Mouse (Mus musculus) forebrain, embryonic 11.5 days (tissue): ENCODE measurements around the gene Slc25a34. TPM values are rescaled to one million over a fixed set of nuclear protein-coding genes. Genes with fewer than 3 reads are reported as not detected.

Source experiments
- ATAC-seq: fragments of 200-750 bp; cut with Nextera tagmentation; replicated peaks from 2 replicates; pipeline ENCODE4 v1.8.0; 2017; ENCODE audit warnings: moderate TSS enrichment; ENCODE audit not compliant: low FRiP score
- DNase-seq: peaks from one replicate; pipeline ENCODE4 v3.0.0-alpha.2; 2017; ENCODE audit warnings: low spot score
- H3K27ac ChIP-seq: fragments of 300-500 bp; sonication (generic); 2 replicates; pipeline ENCODE4 v1.5.1; 2014; ENCODE audit warnings: low read depth, low read length
- H3K27me3 ChIP-seq: fragments of 300-500 bp; sonication (generic); 2 replicates; pipeline ENCODE4 v1.6.1; 2014; ENCODE audit warnings: mild to moderate bottlenecking, low read length, mixed read lengths; ENCODE audit not compliant: control insufficient read depth, insufficient read depth
- H3K36me3 ChIP-seq: fragments of 300-500 bp; sonication (generic); 2 replicates; pipeline ENCODE4 v1.6.1; 2014; ENCODE audit warnings: mild to moderate bottlenecking, low read length, moderate library complexity, mixed read lengths; ENCODE audit not compliant: control insufficient read depth, insufficient read depth
- H3K4me1 ChIP-seq: fragments of 300-500 bp; sonication (generic); replicated peaks from 2 replicates; pipeline ENCODE4 v1.6.1; 2014; ENCODE audit warnings: low read length, mixed read lengths; ENCODE audit not compliant: control insufficient read depth, insufficient read depth
- H3K4me2 ChIP-seq: fragments of 300-500 bp; sonication (generic); 2 replicates; pipeline ENCODE4 v1.6.1; 2014; ENCODE audit warnings: low read depth, mild to moderate bottlenecking, low read length, moderate library complexity, mixed read lengths; ENCODE audit not compliant: severe bottlenecking
- H3K4me3 ChIP-seq: fragments of 300-500 bp; sonication (generic); 2 replicates; pipeline ENCODE4 v1.5.1; 2014; ENCODE audit warnings: low read depth, low read length
- H3K9ac ChIP-seq: fragments of 300-500 bp; sonication (generic); 2 replicates; pipeline ENCODE4 v1.6.1; 2014; ENCODE audit warnings: low read length
- H3K9me3 ChIP-seq: fragments of 300-500 bp; sonication (generic); 2 replicates; pipeline ENCODE4 v1.6.1; 2016; ENCODE audit warnings: low read length, mixed read lengths; ENCODE audit not compliant: control insufficient read depth
- WGBS: fragments of 180-500 bp; shearing (Covaris S2); extraction: QIAGEN DNeasy Blood & Tissue Kit; methylation state at CpG from one replicate; pipeline ENCODE4 v1.1.7; 2014; 5-methylcytosine and 5-hydroxymethylcytosine counted together
- polyA plus RNA-seq: library from polyadenylated mRNA; unstranded; fragments of >200 nt; fragmentation: Nextera tagmentation; extraction: Ambion mirVana; gene quantifications from 2 replicates; pipeline ENCODE4 v1.2.1, GENCODE M21; 2014

Slc25a34 gene
- polyA plus RNA-seq, 1 experiment from 2014 or later = not detected

DNA sequence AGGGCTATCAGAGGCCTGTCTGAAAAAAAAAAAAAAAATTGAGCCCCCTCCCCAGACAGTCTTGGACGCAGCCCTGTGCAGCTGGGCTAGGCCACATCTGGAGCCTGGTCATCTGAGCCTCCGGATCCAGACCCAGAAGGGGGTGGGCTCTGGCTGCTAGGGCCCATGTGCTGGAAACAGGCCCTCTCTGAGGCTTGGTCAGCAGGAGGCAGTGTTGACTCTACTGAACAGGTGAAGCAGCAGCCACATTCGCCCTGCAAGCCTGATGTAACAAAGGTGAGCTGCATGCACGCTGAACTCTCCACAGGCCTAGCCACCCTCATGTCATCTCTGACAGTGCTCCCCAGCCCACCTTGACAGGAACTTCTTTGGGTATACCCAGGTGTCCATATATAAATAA is 36.1 kb upstream of the Slc25a34 start:
- peaks cover 9% of the 10 kb centered on the region for H3K4me1 ChIP-seq
- H3K4me2 ChIP-seq = no peak overlapping the region
- no peaks in the 10 kb centered on the region for H3K9me3 ChIP-seq
- no peak for DNase-seq
- WGBS = 68% methylated on average over 4 of the region's 4 CpGs
- no peaks in the 10 kb centered on the region for H3K27me3 ChIP-seq
- H3K36me3 ChIP-seq = no peaks in the 10 kb centered on the region; the same call in 1 of the 2 replicates
- ATAC-seq = no peak
- no peak overlapping the region for H3K4me3 ChIP-seq
- H3K27ac ChIP-seq = no peak overlapping the region
- H3K9ac ChIP-seq = no peak overlapping the region

DNA sequence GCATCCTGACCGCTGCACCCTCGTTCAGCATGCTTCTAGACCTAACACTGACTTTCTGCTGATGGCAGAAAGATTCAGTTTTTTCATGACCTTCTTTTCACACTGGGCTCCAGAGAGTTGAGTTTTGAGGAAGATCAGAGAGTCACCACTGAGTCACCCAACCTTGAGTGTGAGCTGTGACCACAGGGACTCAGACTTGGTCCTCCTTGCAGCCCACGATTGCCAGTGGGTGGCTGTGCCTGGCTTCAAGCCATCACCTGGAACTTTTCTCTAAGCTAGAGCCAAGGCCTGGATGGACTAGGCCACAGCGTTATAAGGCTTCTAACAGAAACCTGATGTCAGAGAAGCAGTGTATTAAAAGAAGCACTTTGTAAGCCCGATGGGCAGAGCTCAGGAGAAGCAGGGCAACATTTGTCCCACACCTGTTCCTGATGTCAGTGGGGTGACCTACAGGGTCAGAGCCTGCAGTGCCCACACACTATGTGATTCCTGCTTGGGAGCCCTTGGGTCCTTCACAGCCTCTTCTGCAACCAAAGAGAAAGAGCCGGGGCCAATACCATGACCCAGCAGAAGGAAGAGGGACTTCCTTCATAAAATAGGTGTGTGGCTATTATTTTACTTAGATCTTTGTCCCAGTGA is 35.3 kb upstream of the Slc25a34 start:
- WGBS = 93% methylated on average over 6 of the region's 6 CpGs
- DNase-seq = no peak
- no peaks in the 10 kb centered on the region for H3K9me3 ChIP-seq
- H3K4me3 ChIP-seq = no peak overlapping the region
- no peaks in the 10 kb centered on the region; the same call in 1 of the 2 replicates for H3K36me3 ChIP-seq
- H3K9ac ChIP-seq = no peak overlapping the region
- no peak overlapping the region for H3K27ac ChIP-seq
- H3K4me2 ChIP-seq = no peak overlapping the region
- no peaks in the 10 kb centered on the region for H3K27me3 ChIP-seq
- peaks cover 5% of the 10 kb centered on the region for H3K4me1 ChIP-seq
- ATAC-seq = no peak

- Histone ChIP-seq H3K9me3 (no peaks in the 10 kb centered on the region), H3K4me2 (no peak overlapping the region), H3K4me3 (no peak overlapping the region), H3K27me3 (no peaks in the 10 kb centered on the region), H3K27ac (no peak overlapping the region), H3K9ac (no peak overlapping the region), H3K4me1 (no peaks in the 10 kb centered on the region), H3K36me3 (no peaks in the 10 kb centered on the region; the same call in 1 of the 2 replicates)
- WGBS = 89% methylated on average over 8 of the region's 8 CpGs
- ATAC-seq (no peak), DNase-seq (no peak)
These were observed 33.3 kb upstream of the Slc25a34 start for GRCm38 (mm10) chr4:141656932-141657331.

- WGBS = 90% methylated on average over 12 of the region's 12 CpGs
- Histone ChIP-seq H3K9me3 (no peaks in the 10 kb centered on the region), H3K9ac (no peak overlapping the region), H3K4me3 (no peak overlapping the region), H3K27me3 (no peaks in the 10 kb centered on the region), H3K27ac (no peak overlapping the region), H3K4me1 (no peaks in the 10 kb centered on the region), H3K36me3 (no peaks in the 10 kb centered on the region; the same call in 1 of the 2 replicates), H3K4me2 (no peak overlapping the region)
- ATAC-seq (no peak), DNase-seq (no peak)
These were observed 32.4 kb upstream of the Slc25a34 start for GRCm38 (mm10) chr4:141655908-141656608.

DNA sequence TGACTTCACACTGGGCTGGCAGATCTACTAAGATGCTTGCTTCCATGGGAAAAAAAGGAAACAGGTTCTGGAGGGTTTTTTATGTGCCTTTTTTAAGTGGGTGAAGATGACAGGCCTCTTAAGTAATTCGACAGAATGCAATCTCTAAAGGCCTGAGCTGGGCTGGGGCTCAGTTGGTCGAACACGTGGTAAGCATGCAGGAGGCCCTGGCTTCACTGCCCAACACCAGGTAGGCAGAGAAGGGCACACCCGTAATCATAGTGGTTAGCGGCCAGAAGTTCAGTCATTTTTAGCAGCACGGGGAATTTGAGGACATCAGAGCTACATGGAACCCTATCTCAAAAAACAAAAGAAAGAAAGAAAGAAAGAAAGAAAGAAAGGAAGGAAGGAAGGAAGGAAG is 30.9 kb upstream of the Slc25a34 start:
- Histone ChIP-seq H3K9me3 (no peaks in the 10 kb centered on the region), H3K4me1 (no peaks in the 10 kb centered on the region), H3K4me2 (no peak overlapping the region), H3K27me3 (no peaks in the 10 kb centered on the region), H3K36me3 (no peaks in the 10 kb centered on the region; the same call in 1 of the 2 replicates), H3K9ac (no peak overlapping the region), H3K27ac (no peak overlapping the region), H3K4me3 (no peak overlapping the region)
- ATAC-seq = no peak
- WGBS = 93% methylated on average over 6 of the region's 6 CpGs
- no peak for DNase-seq

GRCm38 (mm10) chr4:141653813-141654212 is 30.2 kb upstream of the Slc25a34 start:
- no peak for ATAC-seq
- Histone ChIP-seq H3K36me3 (no peaks in the 10 kb centered on the region), H3K27ac (no peak overlapping the region)

DNA sequence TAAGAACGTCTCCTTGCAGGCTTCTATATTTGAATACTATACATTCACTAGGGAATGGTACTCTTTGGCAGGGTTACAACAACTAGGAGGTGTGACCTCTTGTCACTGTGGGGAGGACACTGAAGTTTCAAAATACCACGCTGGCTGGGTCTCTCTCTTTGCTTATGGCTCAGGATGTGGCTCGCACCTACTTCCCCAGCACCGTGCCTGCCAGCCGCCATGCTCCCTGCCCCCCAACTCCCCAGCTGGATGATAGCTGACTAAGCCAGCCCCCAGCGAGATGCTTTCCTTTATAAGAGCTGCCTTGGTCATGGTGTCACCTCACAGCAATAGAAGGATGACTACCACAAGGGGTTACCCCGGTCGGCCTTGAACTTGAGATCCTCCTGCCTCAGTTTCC is 29.4 kb upstream of the Slc25a34 start:
- Histone ChIP-seq H3K9me3 (no peaks in the 10 kb centered on the region), H3K27ac (no peak overlapping the region), H3K4me3 (no peak overlapping the region), H3K4me2 (no peak overlapping the region), H3K4me1 (no peaks in the 10 kb centered on the region), H3K36me3 (no peaks in the 10 kb centered on the region), H3K9ac (no peak overlapping the region), H3K27me3 (no peaks in the 10 kb centered on the region)
- ATAC-seq (no peak), DNase-seq (no peak)
- 92% methylated on average over 8 of the region's 8 CpGs for WGBS

More at GRCm38 (mm10) chr4:141653813-141654212, 30.2 kb upstream of the Slc25a34 start:
- no peak overlapping the region for H3K9ac ChIP-seq
- no peaks in the 10 kb centered on the region for H3K9me3 ChIP-seq
- no peaks in the 10 kb centered on the region for H3K27me3 ChIP-seq
- no peak overlapping the region for H3K4me2 ChIP-seq
- H3K4me1 ChIP-seq = no peaks in the 10 kb centered on the region
- H3K4me3 ChIP-seq = no peak overlapping the region
- WGBS = 90% methylated on average over 13 of the region's 13 CpGs
- DNase-seq = no peak

- Histone ChIP-seq H3K36me3 (no peaks in the 10 kb centered on the region), H3K9ac (no peak overlapping the region), H3K9me3 (no peaks in the 10 kb centered on the region), H3K4me1 (no peaks in the 10 kb centered on the region), H3K27ac (no peak overlapping the region), H3K4me2 (no peak overlapping the region), H3K27me3 (no peaks in the 10 kb centered on the region), H3K4me3 (no peak overlapping the region)
- DNase-seq (no peak), ATAC-seq (no peak)
- WGBS = 87% methylated on average over 10 of the region's 10 CpGs
These were observed 28.3 kb upstream of the Slc25a34 start for GRCm38 (mm10) chr4:141651944-141652343.

DNA sequence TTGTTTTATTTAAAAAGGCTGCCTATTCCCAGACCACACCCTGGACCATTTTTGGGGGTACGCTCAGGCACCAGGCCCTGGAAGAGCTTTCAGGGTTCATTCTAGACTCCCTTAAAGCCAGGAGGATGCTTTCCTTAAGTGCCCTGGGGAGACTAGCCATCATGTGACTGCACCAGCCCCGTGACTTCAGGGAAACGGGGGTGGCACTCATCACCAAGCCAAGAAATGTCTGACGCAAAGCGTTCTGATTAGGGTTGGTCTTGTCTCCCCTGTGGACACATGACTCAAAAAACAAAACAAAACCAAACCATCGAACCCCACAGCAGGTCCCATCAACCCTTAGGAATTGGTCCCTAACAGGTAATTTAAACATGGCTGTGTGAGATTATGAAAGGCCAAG is 27.7 kb upstream of the Slc25a34 start:
- H3K36me3 ChIP-seq = no peaks in the 10 kb centered on the region

More for the DNA sequence above, 27.7 kb upstream of the Slc25a34 start:
- Histone ChIP-seq H3K9me3 (no peaks in the 10 kb centered on the region), H3K27me3 (no peaks in the 10 kb centered on the region), H3K9ac (no peak overlapping the region), H3K4me3 (no peak overlapping the region), H3K4me2 (no peak overlapping the region), H3K27ac (no peak overlapping the region), H3K4me1 (no peaks in the 10 kb centered on the region)
- WGBS = 91% methylated on average over 6 of the region's 6 CpGs
- no peak for DNase-seq
- ATAC-seq = no peak
